Mouse (Mus musculus): Measurements from ENCODE around the gene Tas2r137.

Gene Tas2r137

DNA sequence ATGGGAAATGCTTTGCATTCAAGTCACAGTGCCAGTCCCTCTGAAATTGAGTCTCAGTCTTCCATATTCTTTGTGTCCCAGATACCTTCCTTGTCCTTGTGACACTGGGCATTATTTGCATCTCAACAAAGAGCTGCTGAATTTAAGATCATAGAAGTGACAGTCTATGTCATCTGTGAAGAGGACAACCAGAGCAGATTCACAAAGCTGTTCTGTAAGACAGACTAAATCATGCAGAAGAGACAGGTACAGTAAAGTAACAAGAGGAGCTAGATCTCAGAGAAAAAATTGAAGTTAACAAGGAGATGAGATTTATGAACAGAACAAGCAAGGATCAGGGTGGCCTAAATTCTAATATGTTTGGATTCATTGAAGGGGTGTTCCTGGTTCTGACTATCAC is at the start of gene Tas2r137:
Gene Tas2r137, plus strand, starts transcription at position 301 of the 400 bp plus-strand sequence.
- no peak for DNase-seq (ENCODE audit: low spot score)

DNA sequence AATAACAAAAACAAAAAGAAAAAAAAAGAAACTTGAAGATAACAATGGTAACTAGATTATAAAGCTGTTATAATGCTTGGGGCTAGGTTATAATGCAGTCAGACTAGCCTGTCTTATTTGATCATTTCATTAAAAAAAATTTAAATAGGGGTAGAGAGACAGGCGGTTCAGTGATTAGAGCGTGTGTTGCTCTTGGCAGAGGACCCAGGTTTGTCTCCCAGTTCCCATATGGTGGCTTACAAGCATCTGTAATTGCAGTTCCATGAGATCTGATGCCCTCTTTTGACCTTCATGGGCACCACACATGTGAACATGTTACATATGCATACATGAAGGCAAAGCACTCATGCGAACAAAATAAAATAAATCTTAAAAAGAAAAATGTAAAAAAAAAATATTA is 49.8 kb upstream of the Tas2r137 start:
- DNase-seq (ENCODE audit: low spot score), result no peak

DNA sequence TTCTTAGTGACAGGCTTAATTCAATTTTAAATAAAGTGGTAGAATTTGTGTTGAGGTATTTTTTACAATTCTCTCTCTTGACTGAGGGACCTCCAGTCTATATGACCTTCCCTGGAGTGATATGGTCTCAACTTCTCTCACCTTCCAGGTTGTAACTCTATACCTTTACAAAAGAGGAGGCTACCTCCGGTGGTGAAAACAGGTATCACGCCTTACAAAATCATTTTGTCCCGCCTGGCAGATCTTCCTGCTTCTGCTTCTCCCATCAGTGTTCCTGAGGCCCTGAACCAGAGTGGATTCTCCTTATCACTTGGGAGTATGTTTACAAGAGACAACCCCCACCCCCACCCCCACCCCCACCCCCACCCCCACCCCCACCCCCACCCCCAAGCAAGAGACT is 49.3 kb upstream of the Tas2r137 start:
- DNase-seq (ENCODE audit: low spot score), result no peak

DNA sequence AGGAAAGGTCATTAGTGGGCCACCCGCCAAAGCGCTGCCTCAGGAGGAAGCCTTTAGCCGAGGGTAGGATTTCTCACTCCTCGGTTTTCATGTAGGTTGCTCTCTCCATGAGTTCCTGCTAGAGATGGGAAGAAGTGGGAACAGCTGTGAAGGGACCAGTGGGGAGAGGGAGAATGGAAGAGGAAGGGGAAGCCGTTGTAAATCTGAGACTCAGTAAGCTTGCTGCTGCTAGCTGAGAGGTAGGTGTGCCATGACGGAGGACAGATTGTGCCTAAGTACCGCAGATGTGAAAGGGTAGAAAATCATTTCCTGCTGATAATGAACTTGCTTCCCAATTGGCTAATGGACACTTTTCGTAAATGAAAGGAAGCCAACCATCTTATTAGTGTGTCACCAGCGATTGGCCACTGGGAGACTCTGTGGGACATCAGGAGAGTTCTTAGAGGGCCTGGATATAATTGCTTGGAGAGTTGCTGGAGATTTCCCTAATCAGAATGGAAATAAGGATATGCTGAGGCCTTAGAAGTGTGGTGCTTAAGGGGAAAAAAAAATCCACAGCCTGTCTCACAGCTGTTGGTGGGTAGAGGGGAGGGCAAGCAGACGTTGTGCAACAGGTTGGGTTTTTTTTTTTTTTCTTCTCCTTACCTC is 47.6 kb upstream of the Tas2r137 start:
- DNase-seq (ENCODE audit: low spot score), result no peak

DNA sequence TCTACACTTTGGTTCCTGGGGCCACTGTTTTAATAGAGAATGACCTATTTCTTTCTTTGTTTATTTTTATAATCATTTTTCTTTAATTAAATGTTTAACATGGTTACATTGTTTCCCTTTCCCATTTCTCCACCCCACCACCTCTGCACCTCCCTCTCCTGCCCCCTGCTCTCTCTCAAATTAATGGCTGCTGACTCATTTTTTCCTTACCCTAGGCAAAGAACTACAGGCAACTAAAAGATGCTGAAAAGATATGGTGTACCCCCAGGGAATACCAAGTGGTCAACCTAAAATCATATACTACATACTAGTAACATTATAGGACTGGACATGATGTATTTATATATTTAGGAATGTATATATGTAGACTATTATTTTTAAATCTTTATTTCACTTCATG is 42.4 kb upstream of the Tas2r137 start:
- no peak for DNase-seq (ENCODE audit: low spot score)

DNA sequence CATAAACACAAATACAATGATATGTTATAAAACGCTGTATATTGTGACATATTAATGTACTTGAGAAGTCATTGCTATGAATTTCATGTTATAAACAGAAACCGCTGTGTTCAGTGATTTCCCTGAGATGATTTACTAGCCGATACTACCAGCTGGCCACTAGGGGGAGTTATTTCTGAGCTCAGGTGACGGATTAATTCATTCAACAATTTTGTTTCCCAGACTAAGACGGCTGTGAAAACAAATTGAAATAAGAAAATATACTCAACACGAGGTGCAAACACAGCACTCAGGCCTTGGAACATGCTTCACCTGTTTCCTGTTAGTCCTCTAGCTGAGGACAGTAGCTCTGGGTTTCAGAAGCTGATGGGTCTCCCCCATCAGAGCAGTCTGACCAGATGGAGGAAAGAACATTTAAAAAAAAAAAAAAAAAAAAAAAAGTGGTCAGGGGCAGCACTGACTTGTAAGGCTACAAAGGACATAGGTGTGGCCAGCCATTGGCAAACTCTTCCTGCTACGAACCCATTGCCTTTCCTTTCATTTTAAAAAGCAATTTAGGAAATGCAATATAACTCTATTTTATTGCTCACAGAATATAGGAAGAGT is 36.5 kb upstream of the Tas2r137 start:
- DNase-seq (ENCODE audit: low spot score), result peak; percentile 69

DNA sequence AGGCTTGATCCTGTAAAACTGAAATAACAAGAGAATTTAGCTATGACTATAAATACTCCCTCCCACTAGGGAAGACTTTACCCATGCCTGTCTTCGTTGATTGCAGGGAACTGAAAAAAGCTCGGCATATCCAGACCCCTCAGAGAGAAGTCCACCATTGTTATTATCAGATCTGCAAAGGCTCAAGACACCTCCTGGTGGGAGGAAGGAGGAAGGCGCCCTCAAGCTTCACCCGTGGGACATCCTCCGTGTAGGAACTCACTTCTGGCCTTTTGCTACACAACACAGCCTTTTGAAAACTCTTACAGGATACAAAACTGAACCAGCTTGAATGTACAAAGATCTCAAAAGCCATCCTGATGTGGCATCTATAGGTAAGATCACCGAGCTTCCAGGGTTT is 25.3 kb upstream of the Tas2r137 start:
- peak; percentile 2 for DNase-seq (ENCODE audit: low spot score)

DNA sequence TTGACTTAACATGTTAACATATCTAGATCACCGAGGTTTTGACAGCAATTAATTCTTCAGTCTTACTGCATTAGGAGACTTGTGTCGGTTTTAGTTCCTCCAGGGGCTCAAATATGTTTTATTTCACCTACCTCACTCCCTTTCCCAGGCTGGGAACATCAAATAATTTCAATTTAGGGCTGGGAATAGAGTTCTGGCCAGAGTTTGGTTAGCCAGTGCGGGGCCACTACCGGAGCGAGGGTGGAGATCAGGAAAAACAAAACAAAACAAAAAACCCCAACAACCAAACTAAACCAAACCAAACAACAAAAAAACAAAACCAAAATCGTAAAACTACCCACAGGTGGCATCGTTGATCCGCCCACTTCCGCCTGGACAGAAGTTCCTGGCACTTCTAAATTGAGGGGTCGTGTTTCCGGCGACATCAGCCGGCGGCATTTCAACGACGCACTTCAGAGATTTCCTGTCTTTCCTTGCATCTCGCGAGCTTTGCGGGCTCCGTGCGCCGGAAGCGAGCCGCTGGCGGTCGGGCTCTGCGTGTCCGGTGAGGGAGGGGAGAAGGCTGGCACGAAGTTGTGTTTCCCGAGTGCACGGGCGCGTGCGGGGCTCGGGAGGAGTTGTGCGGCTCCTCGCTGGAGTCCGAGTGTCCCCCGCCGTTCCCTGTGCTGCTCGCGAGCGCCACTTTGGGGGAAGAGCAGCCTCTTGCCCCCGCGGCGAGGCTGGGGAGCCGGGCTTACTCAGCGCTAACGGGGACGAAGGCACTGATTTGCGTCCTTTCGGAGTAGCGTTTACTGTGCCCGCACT is 19.9 kb upstream of the Tas2r137 start, which contains the start of gene Ssbp1:
Gene Ssbp1, plus strand, starts transcription at position 437 of the 804 bp plus-strand sequence.
- peak; percentile 96 for DNase-seq (ENCODE audit: low spot score)

DNA sequence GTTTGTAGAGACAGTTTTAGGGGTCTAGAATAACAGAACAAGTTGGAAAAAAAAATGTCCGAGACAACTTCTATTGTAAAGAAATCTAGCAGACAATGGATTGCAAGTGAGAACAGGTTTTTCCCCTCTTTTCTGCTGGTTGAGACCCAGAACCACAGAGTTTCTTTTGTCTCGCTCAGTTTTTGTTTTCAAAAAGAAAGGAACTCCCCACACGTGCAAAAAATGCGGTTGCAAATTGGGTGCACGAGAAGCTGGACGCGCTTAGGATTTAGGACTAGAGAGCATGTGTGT is 19.4 kb upstream of the Tas2r137 start:
- peak; percentile 70 for DNase-seq (ENCODE audit: low spot score)

DNA sequence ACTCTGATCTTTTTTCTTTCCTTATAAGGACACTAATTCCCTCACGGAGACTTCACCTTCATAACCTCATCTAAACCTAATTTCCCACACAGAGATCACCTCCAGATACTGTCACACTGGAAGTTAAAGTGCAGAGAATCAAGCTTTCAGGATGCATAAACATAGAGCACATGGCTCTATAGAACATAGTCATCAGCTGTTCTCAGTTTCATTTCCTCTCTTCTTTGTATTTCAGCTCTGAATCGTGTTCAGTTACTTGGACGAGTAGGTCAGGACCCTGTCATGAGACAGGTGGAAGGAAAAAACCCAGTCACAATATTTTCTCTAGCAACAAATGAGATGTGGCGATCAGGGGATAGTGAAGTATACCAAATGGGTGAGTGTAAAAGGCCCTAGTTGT is 14.9 kb upstream of the Tas2r137 start:
- DNase-seq (ENCODE audit: low spot score), result no peak

DNA sequence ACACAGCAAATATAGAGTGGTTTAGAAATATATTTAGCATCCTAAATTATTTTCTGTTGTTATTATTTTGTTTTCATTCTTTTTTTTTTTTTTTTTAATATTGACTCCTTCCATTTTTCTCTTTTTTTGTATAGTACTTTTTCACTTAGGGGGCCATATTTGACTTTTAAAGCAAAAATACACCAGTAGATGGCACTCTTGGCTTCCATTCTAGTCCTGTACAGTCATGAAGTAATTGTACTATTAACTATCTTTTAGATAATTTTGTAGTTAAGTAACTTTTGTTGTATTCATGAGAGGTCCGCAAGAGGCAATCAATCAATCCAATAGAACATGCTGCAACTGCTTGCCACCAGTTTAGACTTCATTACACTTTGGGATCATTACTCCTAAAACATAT is 11.3 kb upstream of the Tas2r137 start:
- DNase-seq (ENCODE audit: low spot score), result peak; percentile 28

DNA sequence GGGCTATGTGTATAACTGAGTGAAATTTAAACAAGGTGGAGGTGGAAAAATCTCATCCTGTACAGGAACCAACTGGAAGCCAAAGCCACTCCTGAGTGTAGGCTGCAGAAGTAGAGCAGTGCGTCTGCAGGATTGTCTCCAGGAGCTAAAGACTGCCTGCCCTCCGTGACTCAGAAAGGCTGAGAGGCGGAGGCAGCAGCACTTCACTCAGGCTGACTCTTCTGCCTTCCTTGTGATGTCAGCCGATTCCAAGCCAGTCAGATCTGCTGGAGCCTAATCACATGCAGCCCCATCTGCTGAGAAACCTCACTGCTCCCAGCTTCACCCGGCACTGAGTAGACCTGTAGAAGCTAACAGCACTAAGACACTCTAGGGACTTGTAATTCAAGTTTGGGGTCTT is 8.7 kb upstream of the Tas2r137 start:
- no peak for DNase-seq (ENCODE audit: low spot score)

DNA sequence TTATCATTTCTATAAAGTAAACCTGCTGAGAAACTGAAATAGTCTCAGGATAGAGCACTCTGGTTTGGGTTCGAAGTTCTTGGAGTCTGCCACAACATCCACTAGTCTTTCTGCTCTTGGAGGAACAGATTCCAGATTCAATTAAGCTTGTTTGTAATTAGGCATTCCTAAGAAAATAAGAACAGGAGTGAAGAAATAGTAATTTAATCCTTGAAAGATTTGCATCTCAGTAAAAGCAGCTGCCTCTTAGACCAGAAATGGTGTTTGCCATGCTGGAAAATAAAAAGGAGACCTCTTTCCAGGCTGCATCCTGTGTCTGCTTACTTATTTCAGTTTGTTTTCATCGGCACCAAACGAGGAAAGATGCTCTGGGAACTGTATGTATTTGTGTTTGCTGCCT is 2.2 kb downstream of the Tas2r137 start, which contains the start of gene Tas2r108:
Gene Tas2r108, plus strand, starts transcription at position 301 of the 400 bp plus-strand sequence.
- DNase-seq (ENCODE audit: low spot score), result no peak

DNA sequence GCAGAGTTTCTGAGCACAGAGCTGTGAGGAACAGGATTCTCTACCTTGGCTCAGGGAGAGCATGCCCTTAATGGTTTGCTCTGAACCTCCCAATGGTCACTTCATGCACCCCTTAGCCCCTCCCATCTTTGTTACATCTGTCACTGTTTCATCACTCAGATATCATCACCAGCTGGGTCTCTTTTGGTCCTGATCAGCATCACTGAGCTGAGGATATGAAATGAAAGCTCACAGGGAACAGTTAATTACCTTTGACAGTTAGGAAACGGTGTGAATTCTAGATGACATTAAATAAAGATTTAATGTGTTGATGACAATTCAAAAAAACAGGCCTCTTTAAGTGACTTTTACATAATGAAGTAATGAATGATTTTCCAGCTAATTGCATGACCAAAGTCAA is 28.4 kb downstream of the Tas2r137 start, which contains the start of gene Prss37:
Gene Prss37, minus strand, starts transcription at position 101 of the 400 bp plus-strand sequence.
- DNase-seq (ENCODE audit: low spot score), result no peak
